Mouse (Mus musculus) thymus, postnatal 14 days (tissue): Measurements from ENCODE around the gene Ccdc28b.

Experiments
- DNase-seq: peaks from one replicate; pipeline ENCODE4 v3.0.0; 2021

Gene Ccdc28b

GRCm38 (mm10) chr4:129622803-129623535, 778 bp downstream of the Ccdc28b start:
- no peak for DNase-seq

- no peak for DNase-seq
Observed at GRCm38 (mm10) chr4:129622120-129622802, 1.5 kb downstream of the Ccdc28b start.

GRCm38 (mm10) chr4:129621283-129621841, 2.4 kb downstream of the Ccdc28b start:
- no peak for DNase-seq

- DNase-seq: no peak
Observed at GRCm38 (mm10) chr4:129620419-129621282, 3.1 kb downstream of the Ccdc28b start.

DNA sequence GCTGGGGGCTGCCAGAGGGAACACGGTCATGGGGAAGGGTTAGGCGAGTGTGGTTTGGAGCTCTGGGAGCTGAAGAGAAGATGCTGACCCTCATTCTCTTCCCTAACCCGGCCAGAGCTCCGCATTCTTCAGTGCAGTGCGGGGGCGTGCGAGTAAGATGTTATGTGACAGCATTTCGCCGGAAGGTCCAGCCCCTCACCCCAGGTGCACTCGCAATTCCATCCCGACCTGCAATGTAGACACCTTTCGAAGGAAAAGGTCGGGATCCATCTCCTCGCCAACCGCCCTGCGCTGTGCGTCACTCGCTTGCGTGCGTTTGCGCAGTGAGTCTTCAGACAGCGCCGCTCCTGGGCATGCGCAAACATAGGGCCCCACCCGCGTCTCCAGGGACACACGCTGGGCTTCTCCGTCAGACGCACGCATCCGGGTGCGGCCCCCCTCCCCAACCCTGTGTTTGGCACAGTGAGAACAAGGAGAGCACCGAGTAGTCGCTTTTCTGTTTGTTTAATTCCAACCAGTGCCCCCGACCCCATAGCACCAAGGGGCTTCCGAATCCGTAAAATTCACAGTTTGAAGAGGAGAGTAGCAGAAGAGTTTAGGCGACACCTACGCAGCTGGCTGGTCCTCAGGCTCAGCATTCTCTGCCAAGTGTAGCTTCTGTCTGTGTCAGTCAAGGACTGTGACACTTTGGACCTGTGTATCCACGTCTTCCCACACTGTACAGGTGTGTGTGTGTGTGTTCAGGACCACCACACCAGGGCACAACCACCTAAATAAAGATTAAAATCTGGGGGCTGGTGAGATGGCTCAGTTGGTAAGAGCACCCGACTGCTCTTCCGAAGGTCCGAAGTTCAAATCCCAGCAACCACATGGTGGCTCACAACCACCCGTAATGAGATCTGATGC, 4.7 kb downstream of the Ccdc28b start, which contains the start of gene Iqcc:
Iqcc (minus strand) TSS at position 314 of the 906 bp plus-strand sequence.
- peak; percentile 98 for DNase-seq

DNA sequence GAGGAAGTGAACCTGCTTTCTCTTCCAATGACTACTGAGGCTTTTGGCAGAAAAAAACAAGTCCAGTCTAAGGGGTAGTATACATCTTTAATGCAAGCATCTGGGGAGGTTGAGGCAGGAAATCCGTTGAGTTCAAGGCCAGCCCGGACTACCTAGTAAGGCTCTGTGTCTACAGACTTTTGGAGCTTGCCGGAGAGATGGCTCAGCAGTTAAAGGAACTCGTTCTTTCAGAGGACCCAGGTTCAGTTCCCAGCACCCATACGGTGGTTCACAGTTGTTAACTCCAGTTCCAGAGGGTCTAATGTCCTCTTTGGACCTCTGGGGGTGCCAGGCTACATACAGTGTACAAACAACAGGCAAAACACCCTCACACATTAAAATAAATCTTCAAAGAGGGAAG, 5.7 kb downstream of the Ccdc28b start:
- DNase-seq: no peak

DNA sequence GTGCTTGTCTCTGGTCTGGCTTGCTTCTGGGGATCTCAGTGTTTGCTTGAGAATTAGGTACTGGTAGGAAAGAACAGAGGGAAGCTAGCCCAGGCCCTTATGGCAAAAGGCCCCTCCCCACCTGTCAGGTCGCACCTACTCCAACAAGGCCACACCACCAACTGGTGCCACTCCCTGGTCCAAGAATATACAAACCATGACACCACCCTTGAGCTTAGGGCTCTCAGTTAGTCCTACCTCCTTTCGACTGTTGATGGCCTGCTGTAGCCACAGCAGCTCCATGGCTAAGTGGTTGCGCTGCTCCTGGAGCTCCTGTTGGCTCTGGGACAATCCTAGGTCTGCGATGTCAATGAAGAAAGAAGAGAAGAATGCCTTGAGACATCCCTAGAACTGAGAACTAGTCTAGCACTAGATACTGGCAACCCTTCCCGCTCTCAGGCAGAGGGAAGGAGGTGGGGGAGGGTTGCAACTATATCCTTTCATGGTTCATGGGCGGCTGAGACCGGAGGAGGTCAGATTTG, 6.6 kb downstream of the Ccdc28b start:
- DNase-seq: no peak

DNA sequence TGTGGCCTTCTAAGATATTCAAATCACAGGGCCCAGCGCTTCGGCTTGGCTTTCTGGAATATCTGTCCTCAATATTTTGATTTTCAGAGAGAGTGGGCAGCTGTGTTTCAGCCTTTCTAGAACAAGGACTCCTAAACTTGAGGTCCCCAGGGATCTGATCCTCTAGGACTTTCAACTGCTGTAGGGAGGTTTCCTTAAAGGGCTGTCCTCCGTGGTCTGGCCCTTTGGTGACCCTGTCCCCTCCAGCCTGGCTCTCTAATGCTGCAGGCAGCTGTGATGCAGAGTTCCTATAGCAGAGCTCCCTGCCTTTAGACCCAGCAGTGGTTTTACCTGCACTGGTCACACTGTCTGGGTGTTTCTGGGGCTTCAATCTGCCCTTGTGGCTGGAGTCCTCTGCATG, 7.1 kb downstream of the Ccdc28b start:
- DNase-seq: no peak

DNA sequence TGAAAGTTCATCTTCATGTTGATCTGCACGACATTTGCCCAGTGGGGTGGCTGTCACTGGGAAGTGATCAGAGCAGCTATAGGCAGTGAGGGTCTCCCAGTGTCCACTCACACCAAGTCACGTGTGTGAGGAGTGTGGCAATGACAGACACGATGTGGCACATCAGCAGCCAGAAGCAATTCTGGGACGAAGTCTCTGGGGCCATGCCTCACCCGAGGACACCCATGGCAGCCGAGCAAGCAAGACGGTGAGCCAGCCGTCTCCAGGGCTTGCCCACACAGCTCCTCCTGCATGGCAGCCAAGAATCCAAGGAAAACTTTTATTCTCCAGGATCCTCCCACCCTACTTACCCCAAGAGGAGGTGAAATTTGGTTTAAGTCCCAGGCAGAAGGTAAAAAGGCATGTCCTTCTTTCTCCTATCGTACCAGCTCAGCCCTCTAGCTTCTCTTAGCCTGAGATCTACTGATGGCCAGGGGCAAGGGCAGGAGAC, 7.9 kb downstream of the Ccdc28b start:
- DNase-seq: no peak

DNA sequence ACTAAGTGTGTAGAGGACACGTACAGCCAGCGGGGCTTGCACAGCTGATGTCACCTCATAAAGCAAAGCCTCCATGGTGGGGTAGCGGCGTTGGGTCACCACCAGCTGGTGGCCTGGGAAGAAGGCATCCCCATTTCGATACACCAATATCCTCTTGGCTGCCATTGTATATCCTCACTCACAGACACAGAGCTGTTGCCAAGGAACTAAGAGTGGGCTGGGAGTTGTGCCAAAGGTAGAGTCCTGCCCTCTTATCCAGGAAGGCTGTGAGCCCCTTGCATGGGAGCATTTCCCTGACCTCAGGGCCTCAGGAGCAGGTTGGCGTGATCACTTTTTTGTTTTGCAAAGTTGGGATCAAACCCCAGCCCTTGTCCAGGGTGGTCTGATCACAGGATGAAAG, 9.7 kb downstream of the Ccdc28b start, which contains the start of gene Dcdc2b:
Dcdc2b (minus strand) TSS at position 165 of the 400 bp plus-strand sequence.
- no peak for DNase-seq

GRCm38 (mm10) chr4:129610472-129610871, 13.3 kb downstream of the Ccdc28b start:
- DNase-seq: no peak

- DNase-seq: peak; percentile 89
Observed at GRCm38 (mm10) chr4:129610026-129610425, 13.7 kb downstream of the Ccdc28b start.

- peak; percentile 52 for DNase-seq
Observed at GRCm38 (mm10) chr4:129609139-129609631, 14.6 kb downstream of the Ccdc28b start.

DNA sequence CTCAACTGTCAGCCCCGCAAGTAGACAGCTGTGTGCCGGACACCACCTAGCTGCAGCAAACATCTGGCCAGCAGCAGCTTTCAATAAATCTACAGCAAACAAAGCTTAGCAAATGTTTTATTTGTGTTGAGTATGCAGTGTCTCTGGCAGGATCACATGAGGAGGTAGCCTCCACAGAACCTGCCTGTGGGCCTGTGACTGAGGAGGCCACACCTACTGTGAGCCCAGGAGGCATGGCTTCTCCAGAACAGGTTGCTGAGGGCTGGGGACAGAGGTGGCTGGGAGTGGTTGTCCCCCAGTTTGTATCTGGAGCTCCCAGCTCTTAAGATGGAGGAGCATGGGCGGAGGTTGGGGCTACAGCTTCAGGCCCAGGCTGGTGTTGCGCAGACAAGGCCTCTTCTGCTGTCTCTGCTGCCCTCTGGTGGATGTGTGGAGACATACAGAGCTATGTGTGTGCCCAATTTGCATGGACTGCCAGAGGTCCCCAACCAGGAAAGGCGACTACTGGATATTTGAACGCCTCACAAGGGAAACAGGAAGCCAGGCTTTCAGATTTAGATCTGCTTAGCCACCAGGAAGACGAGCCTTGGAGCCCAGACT, 15.2 kb downstream of the Ccdc28b start:
- peak; percentile 89 for DNase-seq

- DNase-seq: peak; percentile 90
Observed at GRCm38 (mm10) chr4:129600233-129601158, 23.3 kb downstream of the Ccdc28b start, which contains the start of the genes Eif3i and Tmem234. TSS of gene Eif3i (minus strand) at chr4:129600648. TSS of gene Tmem234 (plus strand) at chr4:129600668.

DNA sequence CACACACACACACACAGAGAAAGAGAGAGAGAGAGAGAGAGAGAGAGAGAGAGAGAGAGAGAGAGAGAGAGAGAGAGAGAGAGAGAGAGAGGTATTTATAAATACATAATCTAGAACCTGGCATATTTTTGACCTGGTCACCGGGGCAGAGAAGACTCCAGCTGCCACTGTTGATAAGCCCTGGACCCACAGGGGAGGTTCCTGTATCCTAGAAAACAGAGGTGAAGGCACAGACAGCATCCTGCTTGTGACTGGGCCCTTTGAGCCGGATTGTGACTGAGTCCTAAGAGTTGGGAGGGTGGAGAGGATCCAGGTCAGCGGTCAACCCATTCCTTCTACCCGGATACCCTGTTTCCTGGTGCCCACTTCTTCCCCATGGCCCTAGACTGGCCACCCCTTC, 34.9 kb downstream of the Ccdc28b start:
- no peak for DNase-seq

DNA sequence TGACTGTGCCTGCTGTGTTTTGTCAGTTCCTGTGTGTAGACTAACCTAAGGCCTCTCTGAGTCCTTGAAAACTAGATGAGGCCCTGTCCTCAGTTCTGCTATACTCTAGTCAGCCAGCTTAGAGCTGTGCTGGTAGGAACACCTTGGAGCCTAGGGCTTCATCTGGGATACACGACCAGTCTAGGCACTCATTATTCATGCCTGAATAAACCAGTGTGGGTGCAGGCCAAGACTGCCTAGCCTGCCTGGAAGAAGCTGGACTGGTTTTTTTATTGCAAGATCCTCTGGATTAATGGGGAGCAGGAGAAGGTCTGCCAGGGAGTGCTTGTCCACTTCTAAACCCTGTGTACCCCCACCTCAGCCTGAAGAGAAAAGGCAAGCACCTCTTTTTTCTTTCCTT, 36.8 kb downstream of the Ccdc28b start:
- DNase-seq: no peak

DNA sequence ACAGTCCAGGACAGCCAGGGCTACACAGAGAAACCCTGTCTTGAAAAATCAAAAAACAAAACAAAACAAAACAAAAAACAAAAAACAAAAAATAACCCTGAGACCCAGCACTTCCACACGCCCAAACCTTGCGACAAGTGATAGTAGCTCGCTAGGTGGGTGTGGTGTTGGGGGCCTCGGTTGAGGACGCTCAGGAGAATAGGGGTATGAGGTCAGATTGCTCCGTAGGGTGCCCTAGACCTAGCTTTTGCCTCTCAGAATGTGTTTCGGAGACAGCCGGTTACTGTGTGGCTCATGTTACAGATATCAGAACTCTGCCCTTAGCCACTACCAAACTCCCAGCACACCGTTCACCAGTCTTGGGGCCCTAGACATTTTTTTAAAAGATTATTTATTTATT, 38.0 kb downstream of the Ccdc28b start:
- DNase-seq: no peak

DNA sequence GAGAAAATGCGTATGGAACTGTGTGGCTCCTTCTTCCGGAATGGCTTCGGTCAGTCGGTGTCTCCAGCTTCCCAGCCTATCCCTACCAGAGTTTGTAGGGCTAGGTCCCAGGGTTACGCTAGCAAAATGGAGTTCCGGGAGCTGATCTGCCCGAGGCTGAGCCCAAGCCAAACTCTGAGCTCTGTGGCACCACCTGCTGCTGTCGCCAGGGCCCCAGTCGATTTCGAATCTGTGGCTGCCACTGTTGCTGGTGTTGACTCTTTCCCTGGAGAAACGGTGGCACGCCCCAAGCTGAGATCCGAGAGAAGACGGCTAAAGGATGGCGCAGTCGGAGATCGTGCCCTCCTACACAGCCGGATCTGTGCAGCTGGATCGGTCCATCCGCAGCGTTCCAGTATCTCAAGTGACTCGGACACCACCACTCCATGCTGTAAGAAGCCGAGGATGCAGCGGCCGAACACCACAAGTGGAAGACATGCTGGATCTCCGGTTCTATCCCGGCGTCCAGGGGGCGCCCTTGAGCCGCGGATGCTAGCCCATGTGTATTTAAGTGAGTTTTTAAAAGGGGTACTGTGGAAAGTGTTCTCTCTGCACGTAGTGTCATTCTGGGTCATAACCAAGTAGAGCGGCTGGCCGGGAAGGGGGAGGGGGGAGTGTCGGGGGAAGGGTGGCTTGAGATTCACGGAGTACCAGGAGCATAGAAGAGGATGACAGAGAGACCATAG, 38.7 kb downstream of the Ccdc28b start:
- DNase-seq: peak; percentile 94
